Mouse (Mus musculus) mouse trophoblast stem cell (cell line): ENCODE results near the gene Atp2b2.
"Not testable (repeated sequence)": the region's sequence is repeated elsewhere in the genome, so short reads cannot be mapped to it uniquely, and the experiment has no call there.

ENCODE experiments used
- in situ Hi-C, 2 experiments: fragments of 300-500 bp; cut with MseI, MboI; formaldehyde crosslinking; loops; 2 replicates in 1 of 2; 3 replicates in 1 of 2; pipeline ENCODE4 v1.15.1; 2025

Gene Atp2b2

DNA sequence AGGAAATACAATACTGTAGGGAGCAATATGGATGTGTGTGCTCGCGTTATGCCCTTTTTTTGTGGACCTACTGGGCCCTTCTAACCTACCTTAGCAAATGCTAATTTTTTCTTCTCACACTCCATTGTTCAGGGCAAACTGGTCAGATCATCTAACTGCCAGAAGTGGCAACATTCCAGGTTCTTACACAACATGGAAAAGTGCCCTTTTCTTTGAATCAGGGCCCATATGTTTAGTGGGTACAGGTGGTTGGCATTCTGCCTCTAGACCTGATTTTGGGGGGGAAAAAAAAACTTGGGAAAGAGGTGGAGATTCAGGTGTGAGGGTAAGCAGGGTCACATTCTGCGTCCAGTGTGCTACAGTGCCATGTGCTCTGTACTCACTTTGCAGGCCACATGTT, 324.9 kb downstream of the Atp2b2 start:
- in situ Hi-C loops, result no loop called here

DNA sequence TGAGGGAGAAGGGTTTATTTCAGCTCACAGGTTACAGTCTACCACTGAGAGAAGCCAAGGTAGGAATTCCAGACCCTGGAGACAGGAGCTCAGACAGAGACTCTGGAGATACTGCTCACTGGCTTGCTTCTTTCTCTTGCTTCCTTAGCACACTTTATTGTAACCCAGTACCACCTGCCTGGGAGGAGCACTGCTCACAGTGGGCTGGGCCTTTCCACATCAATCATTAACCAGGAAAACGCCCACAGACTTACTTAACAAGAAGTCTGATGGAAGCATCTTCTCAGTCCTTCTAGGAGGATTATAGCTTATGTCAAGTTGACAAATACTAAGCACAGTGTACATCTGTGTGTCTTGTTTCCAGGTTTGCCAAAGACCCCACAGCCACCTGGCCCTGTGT, 327.6 kb downstream of the Atp2b2 start:
- in situ Hi-C loops, result no loop called here

DNA sequence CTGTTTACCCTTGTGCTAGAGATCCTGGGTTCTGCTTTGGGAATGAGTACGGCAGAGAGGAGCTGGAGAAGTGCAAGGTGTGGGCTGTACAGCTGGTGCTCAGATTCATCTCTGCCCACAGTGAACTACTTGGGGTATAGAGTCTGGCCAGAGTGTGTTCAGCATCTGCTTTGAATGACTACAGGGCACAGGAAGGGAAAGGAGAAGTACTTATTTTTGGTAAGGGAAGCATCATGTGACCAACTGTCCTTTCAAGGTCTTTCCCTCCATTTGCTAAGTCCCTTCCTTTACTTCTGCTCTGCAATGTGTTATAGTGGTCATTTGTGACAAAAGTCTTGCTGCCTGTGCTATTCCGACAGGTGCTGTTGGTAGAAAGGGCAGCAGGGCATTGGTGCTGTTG, 328.1 kb downstream of the Atp2b2 start:
- in situ Hi-C loops, result no loop called here

- in situ Hi-C loops, result not testable (repeated sequence)
These were observed 329.0 kb downstream of the Atp2b2 start for GRCm38 (mm10) chr6:113713389-113713788.

- in situ Hi-C loops, result no loop called here
These were observed 329.7 kb downstream of the Atp2b2 start for GRCm38 (mm10) chr6:113712718-113713117.

DNA sequence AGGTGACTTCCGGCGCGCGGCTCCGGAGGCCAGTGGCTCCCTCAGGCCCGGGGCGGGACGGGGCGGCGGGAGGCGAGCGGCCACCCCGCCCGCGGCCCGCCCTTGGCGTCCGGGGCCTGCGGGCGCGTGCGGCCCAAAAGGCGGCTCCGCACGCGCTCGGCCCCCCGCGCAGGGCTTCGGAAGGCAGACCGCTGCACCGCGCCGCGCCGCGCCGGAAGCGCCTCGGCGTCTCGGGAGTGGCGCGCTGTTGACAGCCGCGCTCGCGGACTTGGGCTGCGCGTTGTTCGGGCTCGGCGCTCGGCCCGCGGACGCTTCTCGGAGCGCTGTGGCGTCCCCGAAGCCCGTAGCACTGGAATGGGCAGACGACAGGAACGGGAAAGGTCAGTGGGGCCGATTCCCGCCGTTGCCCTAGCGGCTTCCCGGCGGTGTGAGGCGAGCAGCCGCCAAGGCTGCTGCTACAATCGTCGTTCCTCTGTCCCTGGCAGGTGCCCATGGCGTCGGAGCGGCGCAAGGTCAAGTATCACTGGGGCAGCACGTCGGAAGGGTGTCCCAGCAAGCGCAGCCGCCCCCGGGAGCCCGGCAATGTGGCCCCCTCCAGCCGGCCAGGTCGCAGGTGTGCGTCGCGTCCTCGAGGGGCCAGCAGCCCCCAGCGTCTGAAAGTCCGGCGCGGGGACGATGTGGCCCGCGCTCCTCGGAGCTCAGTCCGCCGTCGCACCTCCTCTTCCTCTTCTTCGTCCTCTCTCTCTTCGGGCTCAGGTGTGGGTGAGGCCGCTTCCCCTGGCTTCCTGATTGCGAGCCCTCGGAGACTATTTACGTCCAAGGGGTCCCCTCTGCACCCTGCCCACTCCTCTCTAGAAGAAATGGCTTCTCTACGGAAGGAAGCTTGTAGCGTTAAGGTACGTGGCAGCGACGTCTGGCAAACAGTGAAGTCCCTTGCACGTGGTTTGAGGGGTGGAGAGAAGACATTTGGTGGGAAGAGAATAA, 344.9 kb downstream of the Atp2b2 start:
- in situ Hi-C loops, result no loop called here

DNA sequence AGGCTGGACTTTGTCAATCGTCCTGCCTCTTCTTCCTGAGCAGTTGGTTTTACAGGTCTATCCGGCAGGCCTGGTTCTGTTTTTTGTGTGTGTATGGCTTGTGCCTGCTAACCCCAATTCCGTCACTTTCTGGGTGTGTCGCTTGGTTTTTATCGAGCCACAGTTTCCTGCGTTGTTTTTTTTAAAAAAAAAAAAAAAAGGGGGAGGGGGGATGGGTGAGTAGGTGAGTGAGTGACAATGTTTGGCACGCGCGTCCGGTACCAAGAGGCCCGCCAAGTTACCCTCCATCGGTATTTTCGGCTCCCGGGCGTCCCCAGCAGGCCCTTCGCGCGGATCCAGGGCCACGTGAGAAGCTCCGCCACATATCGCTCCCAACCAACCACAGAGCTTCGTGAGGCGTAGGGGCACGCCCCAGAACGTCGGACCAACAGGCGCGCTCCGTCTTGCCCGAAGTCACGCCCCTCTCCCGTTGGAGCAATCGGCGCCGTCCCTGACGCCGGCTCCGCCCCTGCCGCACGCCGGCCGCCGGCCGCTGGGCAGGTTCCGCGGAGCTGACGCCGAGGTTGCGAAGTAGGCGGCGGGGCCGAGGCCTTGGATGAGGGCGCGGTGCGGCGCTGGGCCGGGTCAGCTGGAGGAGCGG, 345.7 kb downstream of the Atp2b2 start, which contains the start of gene Tatdn2:
Tatdn2 (plus strand) TSS at position 469 of the 640 bp plus-strand sequence.
- in situ Hi-C loops, result no loop called here

GRCm38 (mm10) chr6:113695766-113696355, 346.6 kb downstream of the Atp2b2 start:
- in situ Hi-C loops, result no loop called here

DNA sequence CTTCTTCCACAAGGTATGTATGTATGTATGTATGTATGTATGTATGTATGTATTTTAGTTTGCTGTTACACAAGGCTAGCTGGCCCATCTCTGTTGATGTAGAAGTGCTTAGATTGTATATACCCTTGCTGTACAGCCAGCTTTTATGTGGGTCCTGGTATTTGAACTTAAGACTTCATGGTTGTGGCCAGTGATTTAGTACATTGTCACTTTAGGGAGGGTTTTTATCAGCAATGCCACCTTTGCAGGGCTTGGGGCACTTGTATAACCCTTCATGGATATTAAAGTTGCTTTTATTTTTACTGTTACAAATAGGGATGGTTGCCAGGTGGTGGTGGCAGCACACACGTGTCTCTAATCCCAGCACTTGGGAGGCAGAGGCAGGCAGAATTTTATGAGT, 347.2 kb downstream of the Atp2b2 start:
- in situ Hi-C loops, result no loop called here
